Mouse (Mus musculus): ENCODE data around the gene Tmem150c. TPM values are rescaled to one million over a fixed set of nuclear protein-coding genes. Genes with fewer than 3 reads are reported as not detected.

The Tmem150c gene
- polyA plus RNA-seq (2011; ENCODE audit: insufficient read depth, insufficient read length, low replicate concordance, missing spikeins) = 0.65 TPM in 1 of 2 replicates, not detected in the other

DNA sequence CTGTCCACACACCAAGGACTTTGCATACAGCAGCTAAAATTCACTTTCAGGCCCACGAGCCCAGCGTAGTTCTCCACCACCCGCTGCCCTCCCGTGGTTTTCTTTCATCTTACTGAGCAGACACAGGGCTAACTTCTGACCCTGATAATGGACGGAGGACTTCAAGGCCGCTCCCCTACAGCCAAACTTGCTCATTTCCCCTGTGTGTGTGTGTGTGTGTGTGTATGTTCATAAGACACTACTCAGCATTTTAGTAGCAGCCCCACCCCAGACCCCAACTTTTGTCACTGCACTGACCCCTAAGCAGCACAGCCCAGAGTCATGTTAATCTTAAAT lies at the start of gene Tmem150c:
Tmem150c (minus strand) TSS at position 171 of the 336 bp plus-strand sequence.
- H3K4me1 ChIP-seq (ENCODE audit: control insufficient read depth, insufficient read depth, low read length) = no peaks in the 10 kb centered on the region
- no peak within 1 kb of the TSS for H3K4me3 ChIP-seq (replicated peaks; ENCODE audit: control insufficient read depth, low read depth, low read length)
- WGBS = 20% methylated on average over 6 of the region's 6 CpGs
- H3K27ac ChIP-seq (ENCODE audit: control insufficient read depth, insufficient read depth, low read depth, low read length, poor library complexity) = no peak within 1 kb of the TSS
- TF ChIP-seq CTCF (IDR thresholded peaks at IDR 0.05; ENCODE audit: control insufficient read depth, insufficient read depth, low read length) = no peak
- no peak for TF ChIP-seq POLR2A (IDR thresholded peaks at IDR 0.05; ENCODE audit: borderline replicate concordance, control insufficient read depth, low read depth, low read length)

DNA sequence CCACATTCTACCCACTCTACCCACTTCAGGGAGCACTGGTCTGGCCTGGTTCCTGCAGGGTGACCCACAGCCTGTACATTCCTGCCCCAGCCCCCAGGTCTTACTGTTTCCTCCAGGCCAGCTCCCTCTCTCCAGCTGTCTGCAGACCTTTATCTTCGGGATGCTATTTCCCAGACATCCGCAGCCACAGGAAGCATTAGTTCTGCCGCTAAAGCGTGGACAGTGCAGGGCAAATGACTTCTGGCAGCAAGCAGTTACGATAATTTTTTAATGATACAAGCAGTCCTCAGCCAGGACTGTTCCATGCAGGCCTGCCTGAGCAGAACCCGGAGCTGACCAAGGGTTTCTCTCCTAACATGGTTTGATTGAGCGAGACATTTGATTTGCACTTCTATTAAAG lies 49.5 kb upstream of the Tmem150c start:
- no peak overlapping the region for H3K27ac ChIP-seq (ENCODE audit: control insufficient read depth, insufficient read depth, low read depth, low read length, poor library complexity)
- H3K4me1 ChIP-seq (ENCODE audit: control insufficient read depth, insufficient read depth, low read length) = no peaks in the 10 kb centered on the region
- WGBS = 79% methylated on average over 7 of the region's 7 CpGs
- no peak for TF ChIP-seq POLR2A (IDR thresholded peaks at IDR 0.05; ENCODE audit: borderline replicate concordance, control insufficient read depth, low read depth, low read length)
- no peak for TF ChIP-seq CTCF (IDR thresholded peaks at IDR 0.05; ENCODE audit: control insufficient read depth, insufficient read depth, low read length)
- no peak overlapping the region for H3K4me3 ChIP-seq (replicated peaks; ENCODE audit: control insufficient read depth, low read depth, low read length)

DNA sequence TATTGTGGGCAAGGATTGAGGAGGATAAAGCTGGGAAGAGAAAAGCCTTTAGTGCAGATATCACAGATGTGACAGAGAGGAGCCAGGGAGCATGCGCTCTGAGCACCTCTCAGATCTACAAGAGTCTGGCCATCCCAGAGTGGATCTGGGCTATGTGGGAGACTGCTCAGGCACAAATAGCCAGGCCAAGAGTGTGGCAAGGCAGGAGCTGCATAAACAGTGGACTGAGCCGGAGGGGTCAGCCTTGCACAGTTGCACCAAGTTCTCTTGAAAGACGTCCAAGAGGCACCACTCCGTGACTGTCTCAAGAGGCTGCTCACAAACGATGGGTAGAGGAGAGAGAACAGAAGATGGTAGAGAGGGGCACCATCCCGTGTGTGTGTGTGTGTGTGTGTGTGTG lies 47.1 kb upstream of the Tmem150c start:
- Histone ChIP-seq H3K27ac (ENCODE audit: control insufficient read depth, insufficient read depth, low read depth, low read length, poor library complexity) (no peak overlapping the region), H3K4me3 (replicated peaks; ENCODE audit: control insufficient read depth, low read depth, low read length) (no peak overlapping the region), H3K4me1 (ENCODE audit: control insufficient read depth, insufficient read depth, low read length) (no peaks in the 10 kb centered on the region)
- no peak for TF ChIP-seq POLR2A (IDR thresholded peaks at IDR 0.05; ENCODE audit: borderline replicate concordance, control insufficient read depth, low read depth, low read length)
- no peak for TF ChIP-seq CTCF (IDR thresholded peaks at IDR 0.05; ENCODE audit: control insufficient read depth, insufficient read depth, low read length)
- WGBS = 73% methylated on average over 6 of the region's 6 CpGs

DNA sequence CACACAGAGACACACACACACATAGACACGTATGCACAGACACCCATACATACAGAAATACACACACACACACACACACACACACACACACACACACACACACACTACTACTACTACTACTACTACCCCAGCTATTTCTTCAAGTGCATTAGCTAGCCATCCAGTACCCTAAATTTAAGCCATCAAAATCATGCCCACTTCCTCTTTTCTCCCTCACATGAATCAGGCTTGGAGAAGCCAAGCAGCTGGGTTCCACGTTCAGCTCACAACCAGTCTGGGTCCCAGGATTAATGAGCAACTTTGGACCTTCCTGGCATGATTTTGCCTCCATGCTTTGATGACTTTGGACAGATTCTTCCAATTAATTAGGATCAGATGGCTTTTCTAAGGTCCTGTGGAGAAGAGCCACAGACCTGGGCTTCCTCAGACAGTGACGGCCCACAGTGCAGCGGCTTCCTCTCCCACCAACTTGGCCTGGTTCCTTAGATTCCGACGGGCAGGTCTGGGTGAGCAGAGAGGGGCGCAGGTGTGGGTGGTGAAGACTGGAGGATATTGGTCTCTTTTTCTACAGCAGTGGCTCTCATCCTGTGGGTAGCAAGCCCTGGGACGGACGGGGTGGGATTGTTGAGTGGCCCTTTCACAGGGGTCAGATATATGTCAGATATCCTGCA lies 46.0 kb upstream of the Tmem150c start:
- 25% methylated on average over 9 of the region's 9 CpGs for WGBS
- Histone ChIP-seq H3K4me1 (ENCODE audit: control insufficient read depth, insufficient read depth, low read length) (no peaks in the 10 kb centered on the region), H3K27ac (ENCODE audit: control insufficient read depth, insufficient read depth, low read depth, low read length, poor library complexity) (no peak overlapping the region), H3K4me3 (replicated peaks; ENCODE audit: control insufficient read depth, low read depth, low read length) (no peak overlapping the region)
- TF ChIP-seq CTCF (IDR thresholded peaks at IDR 0.05; ENCODE audit: control insufficient read depth, insufficient read depth, low read length) = no peak
- TF ChIP-seq POLR2A (IDR thresholded peaks at IDR 0.05; ENCODE audit: borderline replicate concordance, control insufficient read depth, low read depth, low read length) = no peak

DNA sequence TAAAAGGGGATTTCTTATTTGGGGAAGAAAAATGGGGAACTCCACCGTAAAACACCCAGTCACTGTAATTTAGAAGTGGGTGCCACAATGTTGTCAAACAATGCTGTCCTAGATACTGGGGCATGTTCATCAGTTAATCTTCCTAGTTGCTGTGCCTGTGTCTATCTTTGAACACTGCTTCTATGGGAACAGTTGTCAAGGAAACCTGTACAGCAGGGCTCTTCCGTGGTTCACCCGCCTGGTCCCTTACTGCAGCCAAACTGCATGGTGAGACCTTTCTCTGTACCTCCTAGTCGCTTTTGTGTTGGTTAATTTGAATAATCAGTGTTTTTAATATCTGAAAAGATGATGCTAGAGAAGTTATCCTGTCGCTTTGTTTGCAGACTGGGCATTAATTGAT lies 41.2 kb upstream of the Tmem150c start:
- no peaks in the 10 kb centered on the region for H3K4me1 ChIP-seq (ENCODE audit: control insufficient read depth, insufficient read depth, low read length)
- WGBS = 21% methylated on average over 5 of the region's 5 CpGs
- no peak overlapping the region for H3K27ac ChIP-seq (ENCODE audit: control insufficient read depth, insufficient read depth, low read depth, low read length, poor library complexity)
- TF ChIP-seq POLR2A (IDR thresholded peaks at IDR 0.05; ENCODE audit: borderline replicate concordance, control insufficient read depth, low read depth, low read length) = no peak
- no peak for TF ChIP-seq CTCF (IDR thresholded peaks at IDR 0.05; ENCODE audit: control insufficient read depth, insufficient read depth, low read length)
- no peak overlapping the region for H3K4me3 ChIP-seq (replicated peaks; ENCODE audit: control insufficient read depth, low read depth, low read length)

DNA sequence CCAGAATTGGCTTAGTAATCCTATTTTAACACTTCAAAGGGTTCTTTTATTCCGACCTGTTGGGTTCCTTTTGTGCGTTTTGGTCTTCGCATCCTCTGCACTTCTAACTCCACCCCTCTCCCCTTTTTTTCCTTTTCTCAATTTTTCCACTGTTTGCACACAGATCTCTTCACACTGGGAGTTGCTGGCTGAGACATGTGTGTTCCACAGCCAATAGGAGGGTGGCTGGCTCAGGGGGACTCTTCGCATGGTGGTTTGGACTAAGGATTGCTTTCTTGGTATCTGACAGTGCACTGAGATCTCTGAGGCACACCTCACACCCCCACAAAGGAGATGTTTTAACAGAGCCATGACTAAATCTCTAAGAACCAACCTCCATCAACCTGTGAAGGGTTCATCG lies 40.7 kb upstream of the Tmem150c start:
- no peak overlapping the region for H3K4me3 ChIP-seq (replicated peaks; ENCODE audit: control insufficient read depth, low read depth, low read length)
- TF ChIP-seq CTCF (IDR thresholded peaks at IDR 0.05; ENCODE audit: control insufficient read depth, insufficient read depth, low read length) = no peak
- no peak for TF ChIP-seq POLR2A (IDR thresholded peaks at IDR 0.05; ENCODE audit: borderline replicate concordance, control insufficient read depth, low read depth, low read length)
- H3K4me1 ChIP-seq (ENCODE audit: control insufficient read depth, insufficient read depth, low read length) = no peaks in the 10 kb centered on the region
- H3K27ac ChIP-seq (ENCODE audit: control insufficient read depth, insufficient read depth, low read depth, low read length, poor library complexity) = no peak overlapping the region
- 69% methylated on average over 5 of the region's 5 CpGs for WGBS

DNA sequence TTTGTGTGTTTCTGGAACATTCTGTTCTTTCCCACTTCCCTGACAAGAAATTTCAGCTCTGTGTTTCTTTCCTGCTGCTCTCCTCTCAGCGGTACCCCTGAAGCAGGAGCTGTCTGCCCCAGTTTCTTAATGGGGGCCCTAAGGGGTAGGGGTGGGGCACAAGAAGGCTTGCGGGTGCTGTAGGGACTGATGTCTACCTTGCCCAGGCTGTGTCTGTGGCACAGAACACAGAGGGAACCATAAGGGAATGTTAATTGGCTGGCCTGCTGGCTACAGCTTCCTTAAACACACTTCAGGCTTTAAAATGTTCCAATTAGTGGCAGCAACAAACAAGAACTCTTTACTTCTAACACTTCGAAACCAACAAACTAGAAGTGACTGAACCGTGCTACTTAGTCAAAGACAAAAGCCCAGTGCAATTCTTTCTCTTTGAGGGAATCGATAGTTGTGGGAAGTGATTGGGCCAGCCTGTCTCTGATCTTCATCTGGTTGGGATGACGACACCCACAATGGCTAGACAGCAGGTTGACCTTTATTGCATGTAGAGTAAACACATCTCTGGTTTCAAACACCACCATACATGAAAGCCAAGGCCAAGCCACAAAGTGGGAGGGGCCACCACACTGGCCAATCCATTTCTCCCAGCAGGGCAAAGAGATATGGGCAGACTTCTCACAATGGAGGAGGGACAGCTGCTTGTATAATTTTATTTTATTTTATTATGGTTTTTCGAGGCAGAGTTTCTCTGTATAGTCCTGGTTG lies 39.7 kb upstream of the Tmem150c start:
- TF ChIP-seq POLR2A (IDR thresholded peaks at IDR 0.05; ENCODE audit: borderline replicate concordance, control insufficient read depth, low read depth, low read length) = no peak
- no peak for TF ChIP-seq CTCF (IDR thresholded peaks at IDR 0.05; ENCODE audit: control insufficient read depth, insufficient read depth, low read length)
- H3K27ac ChIP-seq (ENCODE audit: control insufficient read depth, insufficient read depth, low read depth, low read length, poor library complexity) = no peak overlapping the region
- 76% methylated on average over 7 of the region's 7 CpGs for WGBS

DNA sequence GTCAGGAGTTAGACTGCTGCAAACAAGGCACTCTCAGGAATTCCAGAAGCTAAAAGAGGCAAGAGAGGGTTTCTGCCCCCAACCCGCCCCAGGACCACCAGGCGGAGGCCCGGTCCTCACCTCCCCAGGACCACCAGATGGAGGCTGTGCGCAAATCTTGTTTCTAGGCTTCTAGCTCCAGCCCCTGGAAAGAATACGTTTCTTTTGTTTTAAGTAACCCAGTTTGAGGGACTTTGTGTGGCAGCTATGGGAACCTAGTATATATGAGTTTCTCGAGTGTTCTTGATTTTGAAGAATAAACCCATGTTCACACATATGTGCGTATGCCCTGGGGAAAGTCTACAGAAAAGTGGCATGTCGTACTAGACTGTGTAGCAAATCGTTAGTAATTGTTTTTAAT lies 37.9 kb upstream of the Tmem150c start:
- TF ChIP-seq CTCF (IDR thresholded peaks at IDR 0.05; ENCODE audit: control insufficient read depth, insufficient read depth, low read length) (no peak), POLR2A (IDR thresholded peaks at IDR 0.05; ENCODE audit: borderline replicate concordance, control insufficient read depth, low read depth, low read length) (no peak)
- H3K4me3 ChIP-seq (replicated peaks; ENCODE audit: control insufficient read depth, low read depth, low read length) = no peak overlapping the region
- WGBS = 84% methylated on average over 9 of the region's 9 CpGs
- no peaks in the 10 kb centered on the region for H3K4me1 ChIP-seq (ENCODE audit: control insufficient read depth, insufficient read depth, low read length)
- no peak overlapping the region for H3K27ac ChIP-seq (ENCODE audit: control insufficient read depth, insufficient read depth, low read depth, low read length, poor library complexity)

More for the DNA sequence above, 39.7 kb upstream of the Tmem150c start:
- H3K4me3 ChIP-seq (replicated peaks; ENCODE audit: control insufficient read depth, low read depth, low read length) = no peak overlapping the region
- H3K4me1 ChIP-seq (ENCODE audit: control insufficient read depth, insufficient read depth, low read length) = no peaks in the 10 kb centered on the region

Measured in bone marrow, adult 2 months (tissue).